Mouse (Mus musculus) MEL (cell line): ENCODE data around the gene Rab10. TPM values are rescaled to one million over a fixed set of nuclear protein-coding genes. Genes with fewer than 3 reads are reported as not detected.

Experiments used
- DNase-seq: peaks from one replicate; pipeline ENCODE4 v3.0.0; 2011; ENCODE audit warnings: low read depth, low spot score
- H3K27ac ChIP-seq: 2 replicates; pipeline ENCODE4 v1.5.1; 2012; ENCODE audit warnings: low read depth, mild to moderate bottlenecking, control low read depth, low read length, moderate library complexity; ENCODE audit not compliant: control insufficient read depth
- H3K27me3 ChIP-seq, 2 experiments: fragments of 150-350 bp in 1 of 2; sonication (generic) in 1 of 2; 2 replicates each; pipeline ENCODE4 v1.6.1; 2012; ENCODE audit warnings: low read length in 2 of 2, mild to moderate bottlenecking in 2 of 2, improper control_type of control experiment in 1 of 2, moderate library complexity in 1 of 2; ENCODE audit not compliant: insufficient read depth in 2 of 2, control insufficient read depth in 1 of 2
- H3K36me3 ChIP-seq, 2 experiments: 2 replicates each; pipeline ENCODE4 v1.6.1; 2012 to 2014; ENCODE audit warnings: low read length in 2 of 2, improper control_type of control experiment in 1 of 2, inconsistent platforms in 1 of 2, mild to moderate bottlenecking in 1 of 2; ENCODE audit not compliant: insufficient read depth in 2 of 2, control insufficient read depth in 1 of 2
- H3K4me1 ChIP-seq, 2 experiments: fragments of 150-350 bp in 1 of 2; sonication (generic) in 1 of 2; 2 replicates each; pipeline ENCODE4 v1.6.1; 2012; ENCODE audit warnings: low read length in 2 of 2, improper control_type of control experiment in 1 of 2, mild to moderate bottlenecking in 1 of 2; ENCODE audit not compliant: insufficient read depth in 2 of 2, control insufficient read depth in 1 of 2
- H3K4me3 ChIP-seq, 2 experiments: fragments of 150-350 bp in 1 of 2; sonication (generic) in 1 of 2; 2 replicates each; pipeline ENCODE4 v1.5.1; 2012; ENCODE audit warnings: low read depth in 2 of 2, low read length in 2 of 2, mild to moderate bottlenecking in 2 of 2, moderate library complexity in 2 of 2, control low read depth in 1 of 2, improper control_type of control experiment in 1 of 2; ENCODE audit not compliant: control insufficient read depth in 1 of 2, insufficient read depth in 1 of 2
- H3K79me2 ChIP-seq: 2 replicates; pipeline ENCODE4 v1.6.1; 2012; ENCODE audit warnings: mild to moderate bottlenecking, low read length, moderate library complexity; ENCODE audit not compliant: control insufficient read depth, poor library complexity, insufficient read depth
- H3K9ac ChIP-seq: 2 replicates; pipeline ENCODE4 v1.6.1; 2012; ENCODE audit warnings: low read depth, mild to moderate bottlenecking, control low read depth, low read length, moderate library complexity; ENCODE audit not compliant: control insufficient read depth, poor library complexity, severe bottlenecking
- H3K9me3 ChIP-seq: fragments of 150-350 bp; sonication (generic); replicated peaks from 2 replicates; pipeline ENCODE4 v1.6.1; 2012; ENCODE audit warnings: mild to moderate bottlenecking, low read length, improper control_type of control experiment, moderate library complexity; ENCODE audit not compliant: insufficient read depth
- CHD1 ChIP-seq: IDR thresholded peaks from 2 replicates; pipeline ENCODE4 v1.6.1; 2012; ENCODE audit warnings: low read depth, mild to moderate bottlenecking, inconsistent platforms, low read length, improper control_type of control experiment
- E2F4 ChIP-seq: IDR thresholded peaks from 2 replicates; pipeline ENCODE4 v1.6.1; 2011; ENCODE audit warnings: low read depth, low read length, improper control_type of control experiment, borderline replicate concordance
- ELF1 ChIP-seq: IDR thresholded peaks from 2 replicates; pipeline ENCODE4 v1.6.1; 2014; ENCODE audit warnings: low read depth, mild to moderate bottlenecking, inconsistent platforms, low read length, improper control_type of control experiment, moderate library complexity
- EP300 ChIP-seq, 2 experiments: IDR thresholded peaks; 2 replicates each; pipeline ENCODE4 v1.6.1; 2011; ENCODE audit warnings: improper control_type of control experiment in 2 of 2, low read length in 2 of 2, low read depth in 1 of 2, mild to moderate bottlenecking in 1 of 2
- ETS1 ChIP-seq: IDR thresholded peaks from 2 replicates; pipeline ENCODE4 v1.6.1; 2012; ENCODE audit warnings: low read depth, mild to moderate bottlenecking, inconsistent platforms, low read length, improper control_type of control experiment, moderate library complexity
- GATA1 ChIP-seq: IDR thresholded peaks from 2 replicates; pipeline ENCODE4 v1.6.1; 2011; ENCODE audit warnings: low read depth, low read length, improper control_type of control experiment
- HCFC1 ChIP-seq: IDR thresholded peaks from 2 replicates; pipeline ENCODE4 v1.6.1; 2012; ENCODE audit warnings: low read depth, mild to moderate bottlenecking, inconsistent platforms, low read length, improper control_type of control experiment, moderate library complexity
- MAFK ChIP-seq: IDR thresholded peaks from 2 replicates; pipeline ENCODE4 v1.6.1; 2011; ENCODE audit warnings: low read depth, mild to moderate bottlenecking, low read length, improper control_type of control experiment, borderline replicate concordance
- MAX ChIP-seq: IDR thresholded peaks from 2 replicates; pipeline ENCODE4 v1.6.1; 2011; ENCODE audit warnings: low read length, improper control_type of control experiment
- MAZ ChIP-seq: IDR thresholded peaks from 2 replicates; pipeline ENCODE4 v1.6.1; 2012; ENCODE audit warnings: low read depth, mild to moderate bottlenecking, inconsistent platforms, low read length, improper control_type of control experiment
- MEF2A ChIP-seq: IDR thresholded peaks from 2 replicates; pipeline ENCODE4 v1.6.1; 2014; ENCODE audit warnings: low read depth, mild to moderate bottlenecking, inconsistent platforms, low read length, improper control_type of control experiment; ENCODE audit not compliant: poor library complexity, insufficient replicate concordance, severe bottlenecking; ENCODE audit errors: extremely low read depth
- MYC ChIP-seq: IDR thresholded peaks from 2 replicates; pipeline ENCODE4 v1.6.1; 2011; ENCODE audit warnings: low read depth, mild to moderate bottlenecking, low read length, improper control_type of control experiment, moderate library complexity
- NRF1 ChIP-seq: IDR thresholded peaks from 2 replicates; pipeline ENCODE4 v1.6.1; 2014; ENCODE audit warnings: low read depth, mild to moderate bottlenecking, inconsistent platforms, low read length, improper control_type of control experiment, moderate library complexity; ENCODE audit not compliant: poor library complexity, insufficient read depth, severe bottlenecking
- POLR2AphosphoS2 ChIP-seq: IDR thresholded peaks from 2 replicates; pipeline ENCODE4 v1.6.1; 2011; ENCODE audit warnings: low read length, improper control_type of control experiment
- RAD21 ChIP-seq: IDR thresholded peaks from 2 replicates; pipeline ENCODE4 v1.6.1; 2011; ENCODE audit warnings: mild to moderate bottlenecking, low read depth, low read length, improper control_type of control experiment
- RCOR1 ChIP-seq: IDR thresholded peaks from 2 replicates; pipeline ENCODE4 v1.6.1; 2012; ENCODE audit warnings: low read depth, mild to moderate bottlenecking, inconsistent platforms, low read length, improper control_type of control experiment
- TBP ChIP-seq: IDR thresholded peaks from 2 replicates; pipeline ENCODE4 v1.8.0; 2011; ENCODE audit warnings: low read depth, low read length, improper control_type of control experiment
- polyA plus RNA-seq, 2 experiments: library from polyadenylated mRNA; stranded (reverse) in 1 of 2; unstranded in 1 of 2; fragments of >175 nt in 1 of 2; fragments of >200 nt in 1 of 2; gene quantifications; 2 replicates each; pipeline versions ENCODE4 v1.2.1 to v1.2.4; 2012; ENCODE audit warnings: low replicate concordance in 2 of 2, low read depth in 1 of 2; ENCODE audit not compliant: insufficient read length in 2 of 2, insufficient read depth in 1 of 2, missing spikeins in 1 of 2
- total RNA-seq: library from RNA; depleted of rRNA; stranded (reverse); fragments of 300-350 nt; gene quantifications from 2 replicates; pipeline ENCODE4 v1.2.3, GENCODE M21; 2012

Gene Rab10
- total and polyA plus RNA-seq, 3 experiments = 41.3 to 71.8 (median 67.7) TPM

- Histone ChIP-seq H3K4me1 (peaks cover 9 to 13% of the 10 kb centered on the region in 2 experiments), H3K27me3 (no peaks in the 10 kb centered on the region), H3K9ac (no peak overlapping the region), H3K36me3 (peaks cover 13 to 21% of the 10 kb centered on the region in 2 experiments), H3K27ac (no peak overlapping the region), H3K79me2 (peaks cover 36% of the 10 kb centered on the region), H3K9me3 (no peaks in the 10 kb centered on the region), H3K4me3 (no peak overlapping the region)
- DNase-seq = no peak
- no peak for TF ChIP-seq ELF1
- TF ChIP-seq GATA1 = peak; percentile 45
- no peak for TF ChIP-seq MYC
- peak in 1 of 2 experiments; percentile 11; a peak in 1 of 4 replicates for TF ChIP-seq EP300 (IDR thresholded peaks at IDR 0.05; ENCODE audit: low read depth in 1 of 2, low read length in 2 of 2)
- TF ChIP-seq MEF2A = no peak
- TF ChIP-seq POLR2AphosphoS2 = no peak
- no peak for TF ChIP-seq E2F4
- no peak for TF ChIP-seq MAZ
These were observed 45.3 kb downstream of the Rab10 start for GRCm38 (mm10) chr12:3264449-3264848.

DNA sequence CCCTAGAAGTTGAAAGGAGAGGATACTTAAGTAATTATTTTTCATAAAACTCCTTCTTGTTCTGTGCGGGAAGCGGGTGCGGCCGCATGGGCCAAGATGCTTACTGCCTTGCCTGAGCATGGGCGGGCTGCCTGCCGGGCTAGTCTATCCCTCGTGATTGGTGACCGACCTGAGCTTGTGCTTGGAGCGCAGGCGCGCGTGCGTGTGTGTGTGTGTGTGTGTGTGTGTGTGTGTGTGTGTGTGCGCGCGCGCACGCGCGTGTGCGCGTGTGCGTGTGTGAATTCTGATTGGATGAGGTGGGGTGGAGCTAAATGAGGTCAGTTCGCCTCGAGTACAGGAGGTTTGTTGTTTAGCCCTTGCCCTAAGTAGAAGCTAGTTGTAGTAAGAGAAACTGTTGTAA is 48.2 kb downstream of the Rab10 start:
- Histone ChIP-seq H3K4me1 (peaks cover 7 to 14% of the 10 kb centered on the region in 2 experiments; a peak in 3 of 4 replicates), H3K27ac (no peak overlapping the region), H3K4me3 (no peak overlapping the region), H3K9me3 (no peaks in the 10 kb centered on the region), H3K36me3 (peaks cover 14 to 16% of the 10 kb centered on the region in 2 experiments), H3K27me3 (no peaks in the 10 kb centered on the region), H3K9ac (no peak overlapping the region), H3K79me2 (peaks cover 21% of the 10 kb centered on the region)
- no peak for TF ChIP-seq MYC
- TF ChIP-seq RCOR1 = no peak
- no peak for TF ChIP-seq NRF1
- no peak for TF ChIP-seq HCFC1
- no peak for TF ChIP-seq CHD1
- no peak for TF ChIP-seq TBP
- TF ChIP-seq RAD21 = no peak
- TF ChIP-seq POLR2AphosphoS2 = no peak
- TF ChIP-seq ETS1 = no peak
- TF ChIP-seq MAFK = no peak
- no peak for TF ChIP-seq MAX
- DNase-seq = no peak
